Mouse (Mus musculus) urinary bladder, postnatal 25 days (tissue): ENCODE measurements around the gene Plpp3.
"Not testable (repeated sequence)": the region's sequence is repeated elsewhere in the genome, so short reads cannot be mapped to it uniquely, and the experiment has no call there.

Experiments
- DNase-seq: peaks from one replicate; pipeline ENCODE4 v3.0.0; 2022; ENCODE audit warnings: low spot score

Gene Plpp3

GRCm38 (mm10) chr4:105260893-105261769 is 104.0 kb downstream of the Plpp3 start:
- DNase-seq = no peak

DNA sequence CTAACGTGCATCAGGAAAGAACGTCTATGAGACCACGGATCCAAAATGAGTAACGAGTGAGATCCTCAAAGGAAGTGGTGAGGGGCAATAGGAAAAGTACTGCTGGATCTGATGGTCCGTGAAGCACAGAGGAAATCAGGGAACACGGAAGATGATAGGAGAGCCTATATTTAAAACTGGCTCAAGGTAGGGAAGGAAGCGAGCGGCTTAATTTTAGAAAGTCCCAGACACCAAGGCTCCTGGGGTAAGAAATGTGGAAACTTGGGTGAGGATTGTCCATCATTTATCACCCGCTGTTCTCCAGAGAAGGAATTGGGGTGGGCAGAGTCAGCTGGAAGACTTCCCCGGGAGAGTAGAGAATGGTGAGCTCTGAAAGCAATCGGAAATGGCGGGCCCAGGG is 105.2 kb downstream of the Plpp3 start:
- DNase-seq = no peak

DNA sequence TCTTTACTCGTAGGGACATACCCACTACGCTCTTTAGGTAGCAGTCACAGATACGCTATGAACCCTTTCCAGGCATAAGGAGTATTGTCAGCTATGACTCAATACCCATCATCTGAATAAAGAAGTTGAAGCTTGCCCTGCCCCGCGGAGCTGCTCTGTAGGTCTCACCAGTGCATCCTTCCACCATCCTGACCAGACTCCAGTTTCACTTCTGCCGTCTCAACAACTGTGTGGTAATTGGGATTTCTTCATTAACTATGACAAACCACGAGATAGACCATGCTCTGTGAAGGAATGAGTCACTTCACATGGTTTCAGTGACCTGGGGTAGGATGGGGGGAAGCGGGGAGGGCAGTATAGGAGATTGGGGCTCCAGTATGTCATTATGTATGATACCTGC is 106.5 kb downstream of the Plpp3 start:
- DNase-seq = no peak

- no peak for DNase-seq
Observed at GRCm38 (mm10) chr4:105265041-105265440, 107.9 kb downstream of the Plpp3 start.

DNA sequence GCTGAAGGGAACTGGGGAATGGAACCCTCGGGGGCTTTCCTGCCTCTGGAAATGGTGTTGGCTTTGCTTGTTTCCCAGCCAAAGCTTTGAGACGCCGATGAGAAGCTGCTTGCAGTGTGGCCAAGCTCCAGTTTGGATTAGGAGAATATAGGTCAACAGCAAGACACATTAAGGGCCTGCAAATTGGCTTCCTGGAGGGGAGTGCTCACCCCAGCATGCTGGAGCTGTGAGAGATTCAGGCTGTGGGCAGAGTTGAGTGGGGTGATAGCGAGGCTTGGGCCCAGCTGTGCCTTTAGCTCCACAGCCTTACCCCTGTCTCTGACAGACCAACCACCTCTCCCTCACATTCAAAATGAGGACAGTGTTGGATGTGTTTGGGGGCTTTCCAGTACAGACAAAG is 108.5 kb downstream of the Plpp3 start:
- DNase-seq = no peak

GRCm38 (mm10) chr4:105268202-105268730 is 111.1 kb downstream of the Plpp3 start:
- DNase-seq = no peak

- not testable (repeated sequence) for DNase-seq
Observed at GRCm38 (mm10) chr4:105269398-105269797, 112.3 kb downstream of the Plpp3 start.

GRCm38 (mm10) chr4:105271166-105271565 is 114.0 kb downstream of the Plpp3 start:
- DNase-seq = no peak

DNA sequence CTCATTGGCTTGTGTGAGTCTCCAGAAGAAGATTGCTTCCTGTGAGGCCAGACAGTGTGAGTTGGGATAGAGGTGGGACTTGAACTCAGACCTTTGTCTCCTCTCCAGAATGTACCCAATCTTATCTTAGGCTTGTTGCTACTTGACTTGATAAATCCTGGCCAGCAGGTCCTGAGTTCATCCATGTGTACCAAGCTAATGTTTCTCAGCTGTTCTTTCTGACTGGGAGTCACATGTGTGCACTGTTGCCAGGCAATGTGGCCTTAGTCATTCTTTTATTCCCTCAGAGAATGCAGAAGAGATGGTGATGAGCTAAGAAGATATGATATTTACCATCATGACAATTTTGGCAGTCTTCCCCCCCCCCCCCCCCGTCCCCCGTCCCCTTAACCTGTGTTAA is 115.9 kb downstream of the Plpp3 start:
- DNase-seq = no peak

DNA sequence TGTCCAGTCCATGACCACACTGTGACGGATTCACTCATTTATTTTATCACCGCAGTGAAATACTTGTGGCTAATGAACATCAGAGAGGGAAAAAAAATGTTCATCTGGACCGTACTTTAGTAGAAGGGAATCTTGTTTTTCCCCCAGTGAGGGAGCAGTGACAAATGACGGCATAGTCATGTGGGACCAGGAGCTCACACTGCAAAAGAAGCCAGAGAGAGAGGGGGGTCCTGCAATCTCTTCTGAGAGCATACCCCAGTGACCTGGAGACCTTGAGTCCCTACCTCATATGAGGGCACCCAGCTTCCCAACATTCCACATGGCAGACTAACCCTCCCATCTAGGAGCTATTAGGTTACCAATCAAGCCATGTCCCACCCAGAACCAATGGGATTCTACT is 116.3 kb downstream of the Plpp3 start:
- DNase-seq = no peak

DNA sequence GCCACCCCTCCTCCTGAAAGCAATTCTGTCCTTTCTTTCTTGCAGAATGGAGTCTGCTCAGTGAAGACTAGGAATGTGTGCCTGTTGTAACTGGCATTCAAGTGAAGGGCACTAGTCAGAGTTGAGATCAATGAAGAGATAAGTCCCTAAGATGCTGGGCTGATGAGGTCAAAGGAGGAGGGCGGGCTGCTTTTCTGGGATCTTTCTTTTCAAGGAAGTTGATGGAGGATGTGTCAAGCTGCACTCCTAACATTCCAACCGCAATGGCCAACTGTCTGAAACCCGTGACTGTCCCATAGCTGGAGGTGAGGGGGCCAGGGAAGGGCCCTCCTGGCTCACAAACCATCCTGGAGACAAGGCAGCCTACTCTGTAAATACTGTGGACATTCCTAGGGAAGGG is 118.5 kb downstream of the Plpp3 start:
- DNase-seq = no peak

DNA sequence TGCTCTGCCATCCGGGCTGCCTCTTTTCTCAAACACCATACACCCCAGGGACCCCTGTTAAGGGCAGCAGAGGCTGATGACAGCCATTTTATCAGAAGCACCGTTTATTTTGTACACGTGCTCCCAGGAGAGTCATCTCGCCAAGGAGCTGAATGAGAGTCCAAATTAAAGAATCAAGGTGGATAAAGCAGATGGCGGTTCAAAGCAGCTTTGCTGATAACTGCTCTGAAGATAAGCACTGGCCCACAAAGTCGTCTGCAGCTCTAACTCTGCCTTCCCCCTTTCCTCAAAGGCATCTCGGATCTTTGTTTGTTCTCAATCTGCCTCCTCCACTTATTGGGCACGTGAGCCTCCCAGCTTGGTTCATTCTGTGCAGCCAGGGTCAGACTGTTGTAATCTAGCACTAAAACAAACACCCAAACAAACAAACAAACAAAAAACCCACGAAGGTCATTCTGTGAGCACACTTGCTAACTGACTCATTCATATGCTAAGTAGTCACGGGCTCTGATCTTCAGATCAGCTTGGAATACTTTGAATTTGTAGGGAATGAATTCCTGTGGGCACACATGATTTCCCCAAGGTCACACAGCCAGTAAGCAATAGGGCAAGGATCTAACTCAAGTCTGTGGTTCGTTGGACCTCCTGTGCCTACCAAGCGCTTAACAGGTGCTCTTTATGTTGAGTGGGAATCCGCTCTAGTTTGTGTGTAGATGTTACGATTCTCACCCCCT is 119.1 kb downstream of the Plpp3 start:
- DNase-seq = no peak

DNA sequence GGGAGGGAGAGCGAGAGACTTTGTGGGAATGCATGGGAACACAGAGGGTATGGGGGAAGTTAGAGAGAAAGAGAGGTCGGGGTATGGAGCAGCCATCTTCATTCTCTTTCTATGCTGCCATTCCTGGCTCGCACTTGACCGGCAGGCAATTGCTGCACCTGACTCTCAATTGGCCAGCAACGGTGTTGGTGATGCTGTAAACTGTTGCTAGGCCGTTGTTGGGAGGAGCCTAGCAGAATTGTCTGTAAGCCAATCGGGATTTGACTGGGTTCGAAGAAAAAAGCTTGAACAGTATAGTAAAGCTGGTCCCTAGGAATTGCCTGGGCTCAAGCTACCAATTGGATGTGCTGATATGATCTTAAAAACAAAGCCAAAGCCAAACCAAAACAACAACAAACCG is 121.0 kb downstream of the Plpp3 start:
- DNase-seq = no peak

GRCm38 (mm10) chr4:105278571-105279410 is 121.6 kb downstream of the Plpp3 start:
- no peak for DNase-seq

DNA sequence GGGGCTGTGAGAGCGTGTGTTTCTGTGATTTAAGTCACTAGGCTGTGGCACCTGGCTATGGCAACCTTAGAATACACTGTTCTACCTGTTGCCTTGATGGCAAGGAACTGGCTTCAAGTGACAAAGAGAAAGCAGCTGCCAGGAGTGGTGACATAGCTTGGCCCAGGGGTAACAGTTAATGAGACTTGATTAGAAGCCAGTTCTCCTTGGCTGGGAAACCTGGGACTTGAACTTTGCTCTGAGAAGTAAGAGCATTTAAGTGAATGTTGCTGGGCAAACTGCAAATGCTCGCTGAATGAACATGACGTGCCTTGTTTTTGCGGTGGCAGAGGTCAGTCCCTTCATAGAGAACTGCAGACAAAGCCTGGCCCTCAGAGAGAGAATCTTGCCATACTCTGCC is 122.7 kb downstream of the Plpp3 start:
- no peak for DNase-seq

DNA sequence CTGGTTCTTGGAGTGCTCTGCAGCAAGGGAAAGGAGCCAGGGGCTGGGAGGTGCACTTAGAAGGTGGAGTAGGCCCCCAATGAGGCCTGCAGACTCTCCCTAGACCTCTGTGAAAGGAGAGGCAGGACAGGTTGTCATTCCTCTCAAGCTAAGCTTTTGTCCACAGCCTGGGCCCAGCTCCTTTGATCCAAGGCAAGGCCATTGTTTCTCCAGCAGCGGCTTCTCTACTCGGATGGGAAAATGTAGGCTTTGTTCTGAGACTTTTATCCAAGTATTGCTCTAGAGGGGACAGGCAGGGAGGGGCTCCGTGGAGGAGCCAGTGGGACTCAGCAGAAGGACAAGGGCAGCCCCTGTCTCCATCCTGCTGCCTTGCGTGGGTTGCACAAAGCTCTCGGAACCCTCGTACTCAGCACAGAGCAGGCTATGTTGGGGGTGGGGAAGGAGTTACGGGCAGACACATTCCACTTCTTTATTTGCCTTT is 124.6 kb downstream of the Plpp3 start:
- DNase-seq = no peak
